Mouse (Mus musculus): Measurements from ENCODE around the gene Slc45a3.

Gene Slc45a3

GRCm38 (mm10) chr1:132022107-132022506 lies 59.3 kb downstream of the Slc45a3 start:
- no peak for DNase-seq (ENCODE audit: extremely low read depth, low read depth, low spot score)

DNA sequence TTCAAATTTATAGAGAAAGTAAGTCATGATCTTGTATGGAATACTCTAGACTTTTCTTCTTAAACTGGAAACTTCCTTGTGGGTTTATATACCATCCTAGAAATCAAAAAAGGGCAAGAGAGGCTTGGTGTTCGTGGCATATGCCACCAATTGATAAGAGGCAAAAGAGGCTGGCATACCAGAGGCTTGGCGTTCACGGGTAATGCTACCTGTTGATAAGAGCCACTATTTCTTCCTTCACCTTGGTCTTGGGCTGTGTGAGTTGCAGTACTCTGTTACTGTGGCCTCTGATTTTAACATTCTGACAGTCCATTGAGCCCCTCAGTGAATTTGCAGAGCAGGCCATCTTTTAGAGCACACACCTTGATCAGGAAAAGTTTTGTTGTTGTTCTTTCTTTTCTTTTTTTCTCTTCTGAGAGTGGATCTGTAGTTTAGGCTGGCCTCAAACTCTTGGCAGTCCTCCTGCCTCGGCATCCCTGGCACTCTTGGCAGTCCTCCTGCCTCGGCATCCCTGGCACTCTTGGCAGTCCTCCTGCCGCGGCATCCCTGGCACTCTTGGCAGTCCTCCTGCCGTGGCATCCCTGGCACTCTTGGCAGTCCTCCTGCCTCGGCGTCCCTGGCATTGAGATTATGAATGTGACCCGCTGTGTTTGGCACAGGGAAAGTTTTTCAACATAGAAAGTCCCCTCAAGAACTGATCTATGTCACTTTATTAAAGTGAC lies 64.3 kb downstream of the Slc45a3 start:
- DNase-seq (ENCODE audit: extremely low read depth, low read depth, low spot score): no peak

- no peak for DNase-seq (ENCODE audit: extremely low read depth, low read depth, low spot score)
These were observed 65.2 kb downstream of the Slc45a3 start for GRCm38 (mm10) chr1:132027978-132028377.

- DNase-seq (ENCODE audit: extremely low read depth, low read depth, low spot score): no peak
These were observed 65.6 kb downstream of the Slc45a3 start for GRCm38 (mm10) chr1:132028413-132028812.

GRCm38 (mm10) chr1:132030574-132030973 lies 67.8 kb downstream of the Slc45a3 start:
- no peak for DNase-seq (ENCODE audit: extremely low read depth, low read depth, low spot score)

- no peak for DNase-seq (ENCODE audit: extremely low read depth, low read depth, low spot score)
These were observed 69.4 kb downstream of the Slc45a3 start for GRCm38 (mm10) chr1:132032172-132032571.
